Mouse (Mus musculus) liver, embryonic 14.5 days (tissue): Measurements from ENCODE around the gene 2310039H08Rik.
A peak's percentile ranks its signal among the peaks of the same experiment; 100 is the strongest.

Source experiments
- CTCF ChIP-seq: IDR thresholded peaks from 2 replicates; pipeline ENCODE4 v1.5.1; 2016; ENCODE audit warnings: antibody characterized with exemption, low read depth, control low read depth
- EP300 ChIP-seq: IDR thresholded peaks from 2 replicates; pipeline ENCODE4 v1.6.1; 2016; ENCODE audit warnings: antibody characterized with exemption, low read depth

DNA sequence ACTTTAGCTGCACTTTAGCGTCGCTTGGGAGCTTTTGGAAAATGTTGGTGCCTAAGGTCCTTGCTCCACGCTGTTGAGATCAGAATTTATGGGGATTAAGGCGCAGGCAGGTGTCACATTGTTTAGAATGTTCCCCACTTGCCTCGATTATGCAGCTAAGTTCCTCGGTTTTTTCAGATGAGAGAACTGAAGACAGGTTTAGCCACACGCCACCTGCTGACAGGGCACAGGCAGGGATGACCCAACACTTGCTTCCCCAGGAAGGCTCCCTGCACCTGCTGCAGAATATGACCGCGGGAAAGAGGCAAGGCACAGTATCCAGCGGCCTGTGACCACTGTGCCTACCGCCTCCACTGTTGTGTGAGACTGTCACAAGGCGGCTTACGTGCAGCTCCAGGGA, 43.9 kb downstream of the 2310039H08Rik start:
- TF ChIP-seq CTCF (peak; percentile 17; the same call in 1 of the 2 replicates), EP300 (no peak)
